Mouse (Mus musculus): Measurements from ENCODE around the gene Wnt10a.
"Not testable (repeated sequence)": the region's sequence is repeated elsewhere in the genome, so short reads cannot be mapped to it uniquely, and the experiment has no call there.

Gene Wnt10a

GRCm38 (mm10) chr1:74787846-74788245 is 3.5 kb upstream of the Wnt10a start:
- DNase-seq (ENCODE audit: low read depth) = peak; percentile 89

DNA sequence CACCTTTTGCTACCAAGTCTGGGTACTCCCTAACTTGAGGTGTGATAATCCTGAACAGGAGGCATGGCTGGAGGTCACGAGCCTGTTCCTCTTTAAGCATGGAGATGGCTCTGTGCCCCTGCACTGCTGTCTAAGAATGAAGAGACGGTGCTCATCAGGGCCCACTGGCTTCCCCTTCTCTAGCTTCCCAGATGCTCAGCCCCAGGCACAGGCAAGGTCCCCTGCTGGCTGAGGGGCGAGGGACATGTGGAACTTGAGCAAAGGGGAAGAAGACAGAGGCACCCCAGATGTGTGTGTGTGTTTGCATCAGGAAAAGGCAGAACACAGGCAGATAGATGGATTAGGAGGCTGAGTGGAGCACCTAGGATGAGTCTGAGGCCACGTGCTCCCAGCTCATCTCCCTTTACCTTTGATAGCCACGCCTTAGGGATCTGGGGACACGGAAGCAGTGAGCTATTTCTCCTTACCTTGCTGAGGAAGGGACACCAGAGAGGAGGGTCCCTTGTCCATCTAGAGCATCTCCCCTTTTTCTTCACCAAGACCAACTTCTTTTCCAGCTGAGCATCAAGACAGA is 2.6 kb upstream of the Wnt10a start:
- DNase-seq (ENCODE audit: low read depth) = no peak

- no peak for DNase-seq (ENCODE audit: low read depth)
Observed at GRCm38 (mm10) chr1:74790095-74790494, 1.2 kb upstream of the Wnt10a start.

GRCm38 (mm10) chr1:74792831-74793660 is 1.7 kb downstream of the Wnt10a start:
- no peak for DNase-seq (ENCODE audit: low read depth)

GRCm38 (mm10) chr1:74794487-74795144 is 3.3 kb downstream of the Wnt10a start:
- DNase-seq (ENCODE audit: low read depth) = peak; percentile 57

- DNase-seq (ENCODE audit: low read depth) = no peak
Observed at GRCm38 (mm10) chr1:74795145-74795529, 3.8 kb downstream of the Wnt10a start.

DNA sequence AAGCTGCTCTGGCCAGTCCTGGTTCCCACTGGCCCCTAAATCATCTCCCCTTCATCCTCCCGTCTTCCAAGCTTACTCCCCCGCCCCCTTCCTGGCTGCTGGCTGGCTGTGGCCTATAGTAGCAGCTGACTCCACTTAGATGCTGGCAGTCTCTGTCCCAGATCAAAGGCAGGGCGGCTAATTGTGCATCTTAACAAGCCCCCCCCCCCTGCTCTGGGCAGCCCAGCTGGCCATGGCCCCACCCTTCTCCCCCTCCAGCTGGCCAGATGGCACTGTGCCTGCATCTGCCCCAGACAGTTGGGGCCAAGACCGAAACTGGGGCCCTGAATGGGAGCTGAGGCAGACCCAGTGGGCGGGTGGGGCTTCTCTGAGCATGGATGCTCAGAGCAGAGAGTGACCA is 6.1 kb downstream of the Wnt10a start:
- peak; percentile 47 for DNase-seq (ENCODE audit: low read depth)

GRCm38 (mm10) chr1:74800424-74800888 is 9.1 kb downstream of the Wnt10a start:
- DNase-seq (ENCODE audit: low read depth) = no peak

GRCm38 (mm10) chr1:74801631-74802140 is 10.4 kb downstream of the Wnt10a start:
- DNase-seq (ENCODE audit: low read depth) = no peak

DNA sequence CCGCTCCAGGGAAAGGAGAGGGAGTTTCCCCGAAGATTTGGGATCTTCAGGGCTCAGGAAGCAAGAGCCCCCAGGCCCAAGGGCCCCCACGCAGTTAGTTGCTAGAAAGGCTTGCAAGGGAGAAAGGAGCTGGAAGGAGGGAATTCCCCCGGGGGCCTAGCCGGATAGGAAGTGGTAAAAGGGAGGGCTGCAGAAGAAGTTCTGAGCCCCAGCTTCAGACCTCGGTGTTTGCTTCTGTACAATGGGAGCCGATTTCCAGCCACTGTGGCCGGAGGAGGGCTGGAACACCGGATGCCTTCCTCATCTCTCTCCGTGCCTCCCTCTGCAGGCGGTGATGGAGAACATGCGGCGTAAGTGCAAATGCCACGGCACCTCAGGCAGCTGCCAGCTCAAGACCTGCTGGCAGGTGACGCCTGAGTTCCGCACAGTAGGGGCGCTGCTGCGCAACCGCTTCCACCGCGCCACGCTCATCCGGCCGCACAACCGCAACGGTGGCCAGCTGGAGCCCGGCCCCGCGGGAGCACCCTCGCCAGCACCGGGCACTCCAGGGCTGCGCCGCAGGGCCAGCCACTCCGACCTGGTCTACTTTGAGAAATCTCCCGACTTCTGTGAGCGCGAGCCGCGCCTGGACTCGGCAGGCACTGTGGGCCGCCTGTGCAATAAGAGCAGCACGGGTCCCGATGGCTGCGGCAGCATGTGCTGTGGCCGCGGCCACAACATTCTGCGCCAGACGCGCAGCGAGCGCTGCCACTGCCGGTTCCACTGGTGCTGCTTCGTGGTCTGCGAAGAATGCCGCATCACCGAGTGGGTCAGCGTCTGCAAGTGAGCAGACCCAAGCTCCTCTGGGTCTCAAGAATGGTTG is 11.7 kb downstream of the Wnt10a start:
- DNase-seq (ENCODE audit: low read depth) = no peak

DNA sequence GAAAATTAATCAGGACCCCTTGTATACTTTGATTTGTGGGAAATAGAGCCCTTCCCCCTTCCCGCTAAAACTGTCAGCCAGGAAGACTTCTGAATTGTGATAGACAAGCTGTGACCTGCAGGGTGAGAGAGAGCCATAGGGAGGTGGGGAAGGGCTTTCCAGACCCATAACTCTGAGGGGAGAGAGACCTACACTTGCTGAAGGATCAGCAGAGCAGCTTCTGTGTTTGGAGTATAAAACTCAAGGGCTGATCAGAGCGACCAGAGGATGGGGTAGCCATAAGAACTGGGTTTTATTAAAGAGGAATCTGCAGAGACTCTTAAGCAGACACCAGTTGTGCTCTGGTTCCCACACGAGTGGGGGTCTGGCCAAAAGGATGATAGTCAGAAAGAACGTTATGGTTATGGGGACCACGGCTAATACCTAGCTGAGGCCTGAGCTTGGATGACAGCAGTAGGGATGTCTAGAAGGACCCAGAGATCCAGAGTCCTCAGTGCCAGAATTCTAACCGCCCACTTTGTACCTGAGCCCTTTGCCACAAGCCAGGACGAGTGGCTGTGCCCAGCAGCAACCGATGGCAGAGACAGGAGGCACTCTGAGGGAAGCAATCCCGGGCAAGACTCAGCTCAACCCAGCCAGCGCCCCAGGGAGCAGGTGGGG is 13.0 kb downstream of the Wnt10a start:
- DNase-seq (ENCODE audit: low read depth) = no peak

DNA sequence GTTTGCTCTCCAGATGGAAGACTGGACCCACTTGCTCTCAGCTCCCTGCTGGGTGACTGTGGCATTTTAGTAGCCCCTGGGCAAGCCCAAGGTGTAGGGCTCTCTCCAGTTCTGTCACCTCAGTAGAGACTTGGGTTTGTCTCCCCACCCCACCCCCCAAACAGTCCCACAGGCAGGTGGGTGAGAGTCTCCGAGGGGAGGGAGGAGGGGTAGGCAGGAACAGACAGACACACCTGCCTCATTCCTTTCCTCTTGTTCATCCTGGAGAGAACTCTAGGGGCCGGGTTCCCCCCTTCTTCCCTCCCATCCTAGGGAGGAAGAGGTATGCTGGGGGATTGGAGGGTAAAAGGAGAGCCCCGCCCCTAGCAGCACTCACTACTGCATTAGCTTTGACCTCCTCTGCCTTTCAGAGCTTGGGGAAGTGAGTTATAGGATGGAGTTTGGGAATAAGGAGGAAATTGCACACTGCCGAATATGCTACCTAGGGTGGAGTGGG is 14.1 kb downstream of the Wnt10a start:
- no peak for DNase-seq (ENCODE audit: low read depth)

DNA sequence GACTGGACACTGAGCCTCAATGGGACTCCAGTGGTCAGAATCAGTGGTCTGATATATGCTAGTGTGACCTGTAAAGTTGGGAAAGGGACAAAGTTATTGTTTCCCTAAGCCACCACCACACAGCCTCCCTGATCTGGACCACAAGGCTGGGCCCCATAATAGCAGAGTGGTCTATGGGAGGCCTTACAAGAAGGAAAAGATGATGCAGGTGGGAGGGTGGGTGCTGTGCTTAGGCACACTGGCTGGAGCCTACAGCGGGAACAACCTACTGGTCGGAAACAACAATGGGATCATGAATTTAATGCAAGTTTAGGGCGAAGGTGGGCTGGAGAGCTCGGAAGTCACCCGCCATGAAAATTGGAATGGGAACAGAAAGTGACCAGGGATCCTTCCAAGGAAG is 14.5 kb downstream of the Wnt10a start:
- DNase-seq (ENCODE audit: low read depth) = no peak

DNA sequence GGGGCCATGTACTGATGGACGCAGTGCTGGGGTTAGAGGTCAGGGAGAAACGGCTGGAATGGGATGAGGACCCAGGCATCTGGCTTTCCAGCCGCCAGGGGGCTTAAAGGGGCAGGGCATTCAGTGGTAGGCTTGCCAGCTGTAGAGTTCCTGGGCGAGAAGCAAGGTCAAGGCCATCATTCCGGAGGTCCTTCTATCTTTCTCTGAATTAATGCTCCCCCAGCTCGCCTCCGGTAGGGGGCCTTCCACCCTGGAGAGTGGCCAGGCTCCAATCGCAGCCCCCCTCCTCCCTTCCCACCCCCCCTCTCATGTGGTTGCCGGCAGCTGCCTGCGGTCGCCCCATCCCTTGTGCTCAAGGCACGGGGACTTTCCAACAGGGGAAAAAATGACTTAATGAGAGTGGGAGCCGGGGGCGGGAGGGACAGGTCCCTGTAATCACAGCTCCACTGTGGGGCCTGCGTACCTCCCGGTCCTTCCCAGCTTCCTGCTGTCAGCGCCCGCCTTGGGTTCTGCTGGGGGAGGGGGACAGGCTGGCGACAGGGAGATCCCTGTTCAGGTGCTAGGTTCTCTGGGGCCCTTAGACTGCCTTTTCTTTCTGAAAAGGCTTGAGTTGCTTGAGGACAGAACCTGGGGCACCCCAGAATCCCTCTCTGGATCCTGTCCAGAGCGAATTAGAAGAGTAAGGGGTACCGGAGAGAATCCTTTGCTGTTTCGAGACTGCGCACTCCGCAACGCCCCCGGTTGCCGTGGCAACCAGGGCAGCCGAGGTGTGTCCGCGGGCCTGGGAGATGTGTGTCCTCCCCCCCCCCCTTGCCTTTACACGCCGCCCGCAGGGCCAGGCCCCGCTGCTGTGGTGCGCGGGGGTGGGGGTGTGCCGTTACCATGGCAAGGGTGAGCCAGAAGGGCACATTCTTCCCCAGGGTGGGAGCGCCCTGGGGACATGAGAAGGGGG is 15.3 kb downstream of the Wnt10a start:
- peak; percentile 65 for DNase-seq (ENCODE audit: low read depth)

GRCm38 (mm10) chr1:74807551-74808071 is 16.3 kb downstream of the Wnt10a start:
- DNase-seq (ENCODE audit: low read depth) = no peak

- peak; percentile 96 for DNase-seq (ENCODE audit: low read depth)
Observed at GRCm38 (mm10) chr1:74808078-74808477, 16.8 kb downstream of the Wnt10a start.

DNA sequence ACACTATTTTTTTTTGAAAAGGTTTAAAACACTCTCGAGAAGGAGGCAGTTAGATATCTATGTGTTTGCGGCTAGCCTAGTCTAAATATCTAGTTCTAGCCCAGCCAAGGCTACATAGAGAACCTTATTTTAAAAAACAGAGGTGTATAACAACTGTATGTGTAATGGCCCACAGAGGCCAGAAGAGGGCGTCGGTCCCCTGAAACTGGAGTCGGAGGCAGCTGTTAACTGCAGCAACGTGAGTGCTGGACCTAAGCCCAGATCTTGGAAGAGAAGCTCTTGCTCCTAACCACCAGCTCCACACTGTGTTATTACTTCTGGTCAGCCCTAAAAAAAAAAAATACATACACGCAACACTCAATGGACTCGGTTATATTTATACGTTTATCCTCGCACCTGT is 17.7 kb downstream of the Wnt10a start:
- peak; percentile 59 for DNase-seq (ENCODE audit: low read depth)

GRCm38 (mm10) chr1:74814931-74815647 is 23.8 kb downstream of the Wnt10a start:
- peak; percentile 43 for DNase-seq (ENCODE audit: low read depth)

DNA sequence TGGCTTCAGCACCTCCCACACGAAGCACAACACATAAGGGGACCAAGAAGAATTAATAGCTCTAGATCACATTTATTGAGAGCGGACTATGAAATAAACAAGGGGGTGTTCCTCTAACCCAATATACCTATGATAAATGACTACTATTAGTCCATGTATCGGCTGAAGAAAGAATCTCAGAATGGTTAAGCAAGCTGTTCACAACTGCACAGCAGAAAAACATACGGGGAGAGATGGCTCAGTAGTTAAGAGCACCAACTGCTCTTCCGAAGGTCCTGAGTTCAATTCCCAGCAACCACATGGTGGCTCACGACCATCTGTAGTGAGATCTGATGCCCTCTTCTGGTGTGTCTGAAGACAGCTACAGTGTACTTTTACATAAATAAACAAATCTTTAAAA is 24.6 kb downstream of the Wnt10a start:
- not testable (repeated sequence) for DNase-seq (ENCODE audit: low read depth)

All from NIH3T3 (cell line).